Mouse (Mus musculus): ENCODE data around the gene Camk2d. TPM values are rescaled to one million over a fixed set of nuclear protein-coding genes. Genes with fewer than 3 reads are reported as not detected.

Gene Camk2d
- polyA plus RNA-seq, 1 experiment from 2014 or later: 10.5 TPM

DNA sequence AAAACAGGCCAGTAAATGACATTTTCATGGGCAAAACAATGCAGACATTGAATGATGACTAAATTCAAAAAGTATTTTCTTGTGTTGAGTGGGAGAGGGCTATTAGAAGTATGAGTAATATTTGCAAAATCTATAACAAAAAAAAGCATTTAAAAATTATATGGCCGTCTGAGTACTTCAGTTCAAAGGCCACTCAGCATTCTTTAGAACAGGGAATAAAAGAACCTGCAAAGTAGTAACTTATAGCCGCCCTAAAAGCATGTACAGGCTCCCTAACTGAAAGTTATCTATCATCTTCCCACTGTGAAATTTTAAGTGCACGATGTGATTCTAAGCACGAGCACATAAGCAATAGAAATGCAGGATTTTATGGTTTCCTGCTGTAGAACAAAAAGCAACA lies 646 bp upstream of the Camk2d start:
- 69% methylated on average over 4 of the region's 4 CpGs for whole genome bisulfite sequencing
- Histone ChIP-seq H3K4me3 (ENCODE audit: low read depth, low read length) (no peak overlapping the region), H3K27ac (ENCODE audit: low read depth, low read length) (no peak overlapping the region), H3K9me3 (ENCODE audit: control insufficient read depth, low read length) (no peaks in the 10 kb centered on the region), H3K4me1 (replicated peaks; ENCODE audit: control insufficient read depth, insufficient read depth, low read length) (no peaks in the 10 kb centered on the region), H3K9ac (ENCODE audit: low read depth, low read length) (no peak overlapping the region), H3K27me3 (replicated peaks; ENCODE audit: control insufficient read depth, insufficient read depth, low read length) (peaks cover 6% of the 10 kb centered on the region; the same call in 1 of the 2 replicates), H3K4me2 (no peak overlapping the region), H3K36me3 (ENCODE audit: control insufficient read depth, insufficient read depth, low read length) (no peaks in the 10 kb centered on the region)
- ATAC-seq (replicated peaks; ENCODE audit: low FRiP score) (no peak), DNase-seq (ENCODE audit: low spot score) (no peak)

DNA sequence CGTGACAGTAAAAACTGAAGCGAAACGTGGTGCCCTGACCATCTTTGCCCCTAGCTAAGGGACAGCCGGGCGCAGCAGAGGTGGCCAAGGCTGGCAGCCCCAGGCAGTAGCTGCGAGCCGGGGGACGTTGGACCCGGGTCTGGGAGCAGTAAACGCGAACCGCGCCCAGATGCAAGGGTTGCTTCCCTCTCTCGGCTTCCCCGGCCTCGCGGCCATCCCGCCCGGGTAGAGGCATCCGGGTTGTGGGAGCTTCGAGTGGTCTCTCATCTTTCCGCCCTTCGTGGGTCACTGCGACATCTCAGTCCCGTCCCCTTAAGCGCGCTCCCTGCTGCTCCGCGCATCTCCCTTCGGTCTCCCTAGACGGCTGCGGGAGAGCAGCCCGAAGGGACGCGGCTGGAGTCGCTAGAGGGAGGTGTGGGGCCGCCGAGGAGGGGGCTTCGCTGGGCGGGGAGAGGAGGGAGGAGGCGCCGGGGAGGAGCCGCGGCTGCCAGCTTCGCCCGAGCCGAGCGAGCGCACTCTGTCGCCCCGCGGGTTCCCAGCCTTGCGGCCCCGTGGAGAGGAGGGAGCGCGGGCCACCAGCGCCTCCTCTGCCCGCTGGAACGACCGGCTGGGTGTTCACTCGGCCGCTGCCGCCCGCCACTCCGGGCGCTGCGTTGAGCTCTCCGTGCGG lies 524 bp downstream of the Camk2d start:
- Histone ChIP-seq H3K4me2 (peak overlapping the region; percentile 85), H3K36me3 (ENCODE audit: control insufficient read depth, insufficient read depth, low read length) (no peaks in the 10 kb centered on the region), H3K9me3 (ENCODE audit: control insufficient read depth, low read length) (no peaks in the 10 kb centered on the region), H3K4me3 (ENCODE audit: low read depth, low read length) (peak overlapping the region; percentile 63), H3K27ac (ENCODE audit: low read depth, low read length) (peak overlapping the region; percentile 82), H3K9ac (ENCODE audit: low read depth, low read length) (peak overlapping the region; percentile 68), H3K27me3 (replicated peaks; ENCODE audit: control insufficient read depth, insufficient read depth, low read length) (peaks cover 6% of the 10 kb centered on the region; the same call in 1 of the 2 replicates), H3K4me1 (replicated peaks; ENCODE audit: control insufficient read depth, insufficient read depth, low read length) (no peaks in the 10 kb centered on the region)
- WGBS: under 1% methylated on average over 55 of the region's 69 CpGs
- DNase-seq (ENCODE audit: low spot score) (peak; percentile 89), ATAC-seq (replicated peaks; ENCODE audit: low FRiP score) (peak; percentile 77)

- ATAC-seq (replicated peaks; ENCODE audit: low FRiP score) (peak; percentile 60), DNase-seq (ENCODE audit: low spot score) (peak; percentile 79)
- Histone ChIP-seq H3K9ac (ENCODE audit: low read depth, low read length) (peak overlapping the region; percentile 68), H3K36me3 (ENCODE audit: control insufficient read depth, insufficient read depth, low read length) (peaks cover 2% of the 10 kb centered on the region; the same call in 1 of the 2 replicates), H3K9me3 (ENCODE audit: control insufficient read depth, low read length) (no peaks in the 10 kb centered on the region), H3K4me3 (ENCODE audit: low read depth, low read length) (peak overlapping the region; percentile 63), H3K4me1 (replicated peaks; ENCODE audit: control insufficient read depth, insufficient read depth, low read length) (no peaks in the 10 kb centered on the region), H3K4me2 (peak overlapping the region; percentile 85), H3K27ac (ENCODE audit: low read depth, low read length) (peak overlapping the region; percentile 82; the same call in 1 of the 2 replicates), H3K27me3 (replicated peaks; ENCODE audit: control insufficient read depth, insufficient read depth, low read length) (peaks cover 6% of the 10 kb centered on the region; the same call in 1 of the 2 replicates)
- 1% methylated on average over 38 of the region's 51 CpGs for WGBS
These were observed 1.1 kb downstream of the Camk2d start for GRCm38 (mm10) chr3:126597161-126597595.

- Histone ChIP-seq H3K27me3 (replicated peaks; ENCODE audit: control insufficient read depth, insufficient read depth, low read length) (peaks cover 6% of the 10 kb centered on the region; the same call in 1 of the 2 replicates), H3K9ac (ENCODE audit: low read depth, low read length) (peak overlapping the region; percentile 68; the same call in 1 of the 2 replicates), H3K27ac (ENCODE audit: low read depth, low read length) (no peak overlapping the region), H3K4me2 (peak overlapping the region; percentile 85), H3K4me3 (ENCODE audit: low read depth, low read length) (peak overlapping the region; percentile 63), H3K4me1 (replicated peaks; ENCODE audit: control insufficient read depth, insufficient read depth, low read length) (no peaks in the 10 kb centered on the region), H3K9me3 (ENCODE audit: control insufficient read depth, low read length) (no peaks in the 10 kb centered on the region), H3K36me3 (ENCODE audit: control insufficient read depth, insufficient read depth, low read length) (peaks cover 2% of the 10 kb centered on the region; the same call in 1 of the 2 replicates)
- DNase-seq (ENCODE audit: low spot score): peak; percentile 50
- ATAC-seq (replicated peaks; ENCODE audit: low FRiP score): no peak
- under 1% methylated on average over 29 of the region's 29 CpGs for WGBS
These were observed 1.7 kb downstream of the Camk2d start for GRCm38 (mm10) chr3:126597596-126598328.

GRCm38 (mm10) chr3:126598329-126598676 lies 2.2 kb downstream of the Camk2d start:
- Histone ChIP-seq H3K4me1 (replicated peaks; ENCODE audit: control insufficient read depth, insufficient read depth, low read length) (no peaks in the 10 kb centered on the region), H3K27ac (ENCODE audit: low read depth, low read length) (no peak overlapping the region), H3K4me3 (ENCODE audit: low read depth, low read length) (peak overlapping the region; percentile 63), H3K9me3 (ENCODE audit: control insufficient read depth, low read length) (no peaks in the 10 kb centered on the region), H3K36me3 (ENCODE audit: control insufficient read depth, insufficient read depth, low read length) (peaks cover 2% of the 10 kb centered on the region; the same call in 1 of the 2 replicates), H3K9ac (ENCODE audit: low read depth, low read length) (no peak overlapping the region; the same call in 1 of the 2 replicates), H3K27me3 (replicated peaks; ENCODE audit: control insufficient read depth, insufficient read depth, low read length) (peaks cover 6% of the 10 kb centered on the region; the same call in 1 of the 2 replicates), H3K4me2 (peak overlapping the region; percentile 85)
- 6% methylated on average over 5 of the region's 5 CpGs for WGBS
- ATAC-seq (replicated peaks; ENCODE audit: low FRiP score): no peak
- no peak for DNase-seq (ENCODE audit: low spot score)

GRCm38 (mm10) chr3:126598881-126599280 lies 2.8 kb downstream of the Camk2d start:
- no peak for DNase-seq (ENCODE audit: low spot score)
- Histone ChIP-seq H3K27me3 (replicated peaks; ENCODE audit: control insufficient read depth, insufficient read depth, low read length) (peaks cover 6% of the 10 kb centered on the region; the same call in 1 of the 2 replicates), H3K27ac (ENCODE audit: low read depth, low read length) (no peak overlapping the region), H3K4me1 (replicated peaks; ENCODE audit: control insufficient read depth, insufficient read depth, low read length) (no peaks in the 10 kb centered on the region), H3K9ac (ENCODE audit: low read depth, low read length) (no peak overlapping the region), H3K9me3 (ENCODE audit: control insufficient read depth, low read length) (no peaks in the 10 kb centered on the region), H3K4me3 (ENCODE audit: low read depth, low read length) (no peak overlapping the region), H3K36me3 (ENCODE audit: control insufficient read depth, insufficient read depth, low read length) (peaks cover 2% of the 10 kb centered on the region; the same call in 1 of the 2 replicates), H3K4me2 (peak overlapping the region; percentile 85)
- no peak for ATAC-seq (replicated peaks; ENCODE audit: low FRiP score)
- WGBS: 61% methylated on average over 3 of the region's 3 CpGs

DNA sequence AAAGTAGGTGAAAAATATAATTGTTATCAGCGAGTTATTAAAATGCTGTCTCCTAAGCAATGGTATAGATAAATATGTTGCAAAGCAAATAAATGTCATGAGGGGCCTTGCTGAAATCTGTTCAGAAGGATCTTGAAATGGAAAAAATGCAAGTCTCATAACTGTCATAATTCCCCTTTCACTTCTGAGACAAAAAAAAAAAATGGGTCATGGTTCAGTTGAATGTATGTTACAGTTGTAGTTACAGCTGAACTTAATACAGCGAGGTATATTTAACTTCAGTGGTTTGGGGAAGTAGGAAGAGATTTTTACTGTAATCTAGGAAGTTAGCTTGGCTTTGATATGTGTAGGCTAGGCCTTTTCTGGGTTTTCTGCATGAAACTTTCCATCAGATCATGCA lies 3.2 kb downstream of the Camk2d start:
- no peaks in the 10 kb centered on the region for H3K4me1 ChIP-seq (replicated peaks; ENCODE audit: control insufficient read depth, insufficient read depth, low read length)
- no peak overlapping the region for H3K4me2 ChIP-seq
- peaks cover 2% of the 10 kb centered on the region; the same call in 1 of the 2 replicates for H3K36me3 ChIP-seq (ENCODE audit: control insufficient read depth, insufficient read depth, low read length)
- ATAC-seq (replicated peaks; ENCODE audit: low FRiP score) (no peak), DNase-seq (ENCODE audit: low spot score) (no peak)
- H3K9ac ChIP-seq (ENCODE audit: low read depth, low read length): no peak overlapping the region
- H3K4me3 ChIP-seq (ENCODE audit: low read depth, low read length): no peak overlapping the region
- H3K27me3 ChIP-seq (replicated peaks; ENCODE audit: control insufficient read depth, insufficient read depth, low read length): peaks cover 6% of the 10 kb centered on the region; the same call in 1 of the 2 replicates
- no peaks in the 10 kb centered on the region for H3K9me3 ChIP-seq (ENCODE audit: control insufficient read depth, low read length)
- no peak overlapping the region for H3K27ac ChIP-seq (ENCODE audit: low read depth, low read length)
- 66% methylated on average over 2 of the region's 2 CpGs for WGBS

DNA sequence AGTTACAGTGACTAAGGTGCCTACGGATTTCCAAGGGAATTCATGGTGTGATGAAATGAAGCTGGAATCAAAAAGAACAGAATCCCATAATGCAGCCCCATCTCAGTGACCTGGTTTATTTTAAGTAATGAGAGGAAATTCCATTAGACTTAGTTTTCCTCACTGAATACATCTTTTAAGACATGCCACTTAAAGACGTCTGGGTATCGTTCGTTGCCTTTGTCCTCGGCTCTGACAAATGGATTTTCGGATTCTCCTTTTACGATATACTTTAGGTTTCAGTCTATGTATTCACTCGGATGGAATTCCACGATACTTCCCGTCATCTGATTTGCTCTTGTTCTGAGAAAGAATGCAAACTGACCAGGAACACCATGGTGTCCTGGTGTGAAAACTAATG lies 3.8 kb downstream of the Camk2d start:
- no peaks in the 10 kb centered on the region for H3K9me3 ChIP-seq (ENCODE audit: control insufficient read depth, low read length)
- no peak overlapping the region for H3K4me3 ChIP-seq (ENCODE audit: low read depth, low read length)
- ATAC-seq (replicated peaks; ENCODE audit: low FRiP score) (no peak), DNase-seq (ENCODE audit: low spot score) (no peak)
- H3K27me3 ChIP-seq (replicated peaks; ENCODE audit: control insufficient read depth, insufficient read depth, low read length): peaks cover 6% of the 10 kb centered on the region; the same call in 1 of the 2 replicates
- no peak overlapping the region for H3K4me2 ChIP-seq
- H3K36me3 ChIP-seq (ENCODE audit: control insufficient read depth, insufficient read depth, low read length): peaks cover 2% of the 10 kb centered on the region; the same call in 1 of the 2 replicates
- 74% methylated on average over 10 of the region's 10 CpGs for WGBS
- H3K4me1 ChIP-seq (replicated peaks; ENCODE audit: control insufficient read depth, insufficient read depth, low read length): no peaks in the 10 kb centered on the region
- H3K27ac ChIP-seq (ENCODE audit: low read depth, low read length): no peak overlapping the region
- H3K9ac ChIP-seq (ENCODE audit: low read depth, low read length): no peak overlapping the region

All from liver, embryonic 11.5 days (tissue).